Mouse (Mus musculus): ENCODE results near the gene Sbsn. TPM values are rescaled to one million over a fixed set of nuclear protein-coding genes. Genes with fewer than 3 reads are reported as not detected.
"Not testable (repeated sequence)": the region's sequence is repeated elsewhere in the genome, so short reads cannot be mapped to it uniquely, and the experiment has no call there.

The Sbsn gene
- polyA plus RNA-seq, 2 experiments, result 28.4 to 38.7 TPM

- H3K27me3 ChIP-seq (ENCODE audit: control insufficient read depth, insufficient read depth, low read length), result no peaks in the 10 kb centered on the region
- DNase-seq (ENCODE audit: low spot score) (no peak), ATAC-seq (ENCODE audit: low FRiP score, low read depth) (peak; percentile 46)
- H3K27ac ChIP-seq (replicated peaks; ENCODE audit: low read depth, low read length), result peak overlapping the region; percentile 84
- H3K9ac ChIP-seq (ENCODE audit: low read depth, low read length, severe bottlenecking), result peak overlapping the region; percentile 63
- WGBS, result 10% methylated on average over 20 of the region's 26 CpGs
- peak overlapping the region; percentile 53 for H3K4me2 ChIP-seq (replicated peaks; ENCODE audit: low read depth, low read length, severe bottlenecking)
- no peaks in the 10 kb centered on the region for H3K9me3 ChIP-seq (ENCODE audit: control insufficient read depth, low read length)
- TF ChIP-seq POLR2A (IDR thresholded peaks at IDR 0.05; ENCODE audit: borderline replicate concordance, extremely low read depth, insufficient read depth, insufficient read length), result no peak
- H3K4me3 ChIP-seq (replicated peaks; ENCODE audit: low read length), result peak overlapping the region; percentile 62
- H3K36me3 ChIP-seq (ENCODE audit: control insufficient read depth, insufficient read depth, low read length), result peaks cover 36% of the 10 kb centered on the region
- peaks cover 16% of the 10 kb centered on the region for H3K4me1 ChIP-seq (ENCODE audit: control insufficient read depth, insufficient read depth, low read length)
These were observed 22.4 kb upstream of the Sbsn start for GRCm38 (mm10) chr7:30728739-30729395.

DNA sequence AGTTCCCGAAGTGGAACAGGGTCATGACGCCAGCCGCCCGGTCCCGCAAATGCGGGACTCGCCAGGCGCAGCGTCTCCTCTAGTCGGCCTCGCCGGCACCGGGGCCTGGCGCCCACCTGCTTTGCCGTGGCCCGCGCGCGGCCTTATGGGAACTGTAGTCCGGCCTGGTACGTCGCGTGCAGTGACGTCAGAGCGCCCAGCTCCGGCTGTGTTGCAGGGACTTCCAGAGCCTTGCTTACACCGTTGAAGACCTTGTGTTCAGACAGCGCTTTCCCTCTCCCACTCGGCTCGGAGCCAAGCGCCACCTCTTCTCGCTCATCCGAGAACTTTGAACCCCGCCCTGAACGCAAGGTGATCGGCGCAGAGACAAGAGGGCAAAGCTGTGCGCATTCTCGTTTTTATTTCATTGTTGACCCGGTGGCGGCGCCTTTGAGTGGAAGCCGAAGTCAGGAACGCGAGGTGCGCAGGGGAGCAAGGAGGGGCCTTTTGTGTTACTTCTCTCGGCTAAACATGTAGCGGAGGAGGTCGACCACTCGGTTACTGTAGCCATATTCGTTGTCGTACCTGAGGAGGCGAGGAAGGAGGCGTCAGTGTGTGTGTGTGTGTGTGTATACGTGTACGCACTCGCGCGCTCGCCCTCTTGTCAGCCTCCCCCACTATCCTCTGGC is 21.7 kb upstream of the Sbsn start, which contains the start of gene Tmem147:
Tmem147 (minus strand) TSS at position 145 of the 668 bp plus-strand sequence.
- Histone ChIP-seq H3K4me1 (ENCODE audit: control insufficient read depth, insufficient read depth, low read length) (peaks cover 16% of the 10 kb centered on the region), H3K36me3 (ENCODE audit: control insufficient read depth, insufficient read depth, low read length) (peaks cover 36% of the 10 kb centered on the region), H3K27me3 (ENCODE audit: control insufficient read depth, insufficient read depth, low read length) (no peaks in the 10 kb centered on the region), H3K9me3 (ENCODE audit: control insufficient read depth, low read length) (no peaks in the 10 kb centered on the region), H3K9ac (ENCODE audit: low read depth, low read length, severe bottlenecking) (peak within 1 kb of the TSS; percentile 63), H3K4me2 (replicated peaks; ENCODE audit: low read depth, low read length, severe bottlenecking) (peak within 1 kb of the TSS; percentile 53), H3K4me3 (replicated peaks; ENCODE audit: low read length) (peak within 1 kb of the TSS; percentile 62), H3K27ac (replicated peaks; ENCODE audit: low read depth, low read length) (peak within 1 kb of the TSS; percentile 84)
- DNase-seq (ENCODE audit: low spot score) (peak; percentile 98), ATAC-seq (ENCODE audit: low FRiP score, low read depth) (peak; percentile 98)
- under 1% methylated on average over 60 of the region's 60 CpGs for WGBS
- peak; percentile 56; the same call in 1 of the 2 replicates for TF ChIP-seq POLR2A (IDR thresholded peaks at IDR 0.05; ENCODE audit: borderline replicate concordance, extremely low read depth, insufficient read depth, insufficient read length)

DNA sequence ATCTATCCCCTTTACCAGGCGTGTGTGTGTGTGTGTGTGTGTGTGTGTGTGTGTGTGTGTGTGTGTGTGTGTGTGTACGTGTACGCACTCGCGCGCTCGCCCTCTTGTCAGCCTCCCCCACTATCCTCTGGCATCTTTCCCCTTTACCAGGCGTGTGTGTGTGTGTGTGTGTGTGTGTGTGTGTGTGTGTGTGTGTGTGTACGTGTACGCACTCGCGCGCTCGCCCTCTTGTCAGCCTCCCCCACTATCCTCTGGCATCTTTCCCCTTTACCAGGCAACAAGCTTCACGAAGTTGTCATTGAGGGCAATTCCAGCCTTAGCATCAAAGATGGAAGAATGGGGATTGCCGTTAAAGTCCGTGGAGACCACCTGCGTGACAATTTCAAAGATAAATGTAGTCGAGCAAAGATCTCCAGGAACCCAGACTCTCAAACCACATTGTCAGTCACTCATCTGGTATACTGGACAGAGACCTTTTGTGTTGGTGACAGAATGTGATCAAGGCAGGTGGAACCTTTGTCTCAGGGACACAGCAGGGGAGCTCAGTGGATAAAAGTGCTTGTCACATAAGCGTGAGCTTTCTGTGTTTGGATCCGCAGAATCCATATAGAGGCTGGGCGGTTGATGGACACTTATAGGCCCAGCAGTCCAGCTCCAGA is 21.1 kb upstream of the Sbsn start:
- Histone ChIP-seq H3K4me3 (replicated peaks; ENCODE audit: low read length) (peak overlapping the region; percentile 62), H3K4me1 (ENCODE audit: control insufficient read depth, insufficient read depth, low read length) (peaks cover 16% of the 10 kb centered on the region), H3K36me3 (ENCODE audit: control insufficient read depth, insufficient read depth, low read length) (peaks cover 40% of the 10 kb centered on the region), H3K4me2 (replicated peaks; ENCODE audit: low read depth, low read length, severe bottlenecking) (peak overlapping the region; percentile 53), H3K27ac (replicated peaks; ENCODE audit: low read depth, low read length) (peak overlapping the region; percentile 84), H3K9ac (ENCODE audit: low read depth, low read length, severe bottlenecking) (peak overlapping the region; percentile 63)
- not testable (repeated sequence) for H3K27me3 ChIP-seq (ENCODE audit: control insufficient read depth, insufficient read depth, low read length); H3K9me3 ChIP-seq (ENCODE audit: control insufficient read depth, low read length); DNase-seq (ENCODE audit: low spot score); ATAC-seq (ENCODE audit: low FRiP score, low read depth)
- WGBS, result 38% methylated on average over 9 of the region's 22 CpGs

DNA sequence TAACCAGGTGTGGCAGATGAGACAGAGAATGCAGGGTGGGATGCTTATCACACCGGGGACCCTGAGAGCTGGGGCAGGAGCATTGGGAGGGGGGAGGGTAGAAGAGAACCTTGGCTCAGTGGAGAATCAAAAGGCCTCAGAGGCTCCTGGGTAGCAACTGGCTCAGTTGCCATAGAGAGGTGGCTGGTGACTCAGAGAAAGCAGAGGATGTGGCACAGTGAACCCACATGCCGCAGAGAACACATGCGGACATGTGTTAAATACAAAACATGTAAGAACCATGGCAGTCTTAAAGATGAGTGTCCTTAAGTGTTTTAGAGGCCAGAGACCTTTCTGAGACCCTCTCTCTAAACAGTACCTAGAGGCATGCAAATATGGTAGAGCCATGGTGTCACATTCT is 15.1 kb upstream of the Sbsn start:
- Histone ChIP-seq H3K9me3 (ENCODE audit: control insufficient read depth, low read length) (no peaks in the 10 kb centered on the region), H3K36me3 (ENCODE audit: control insufficient read depth, insufficient read depth, low read length) (peaks cover 30% of the 10 kb centered on the region), H3K4me2 (replicated peaks; ENCODE audit: low read depth, low read length, severe bottlenecking) (no peak overlapping the region), H3K9ac (ENCODE audit: low read depth, low read length, severe bottlenecking) (no peak overlapping the region), H3K27me3 (ENCODE audit: control insufficient read depth, insufficient read depth, low read length) (no peaks in the 10 kb centered on the region), H3K27ac (replicated peaks; ENCODE audit: low read depth, low read length) (no peak overlapping the region), H3K4me3 (replicated peaks; ENCODE audit: low read length) (no peak overlapping the region), H3K4me1 (ENCODE audit: control insufficient read depth, insufficient read depth, low read length) (no peaks in the 10 kb centered on the region)
- no peak for TF ChIP-seq POLR2A (IDR thresholded peaks at IDR 0.05; ENCODE audit: borderline replicate concordance, extremely low read depth, insufficient read depth, insufficient read length)
- 98% methylated on average over 3 of the region's 3 CpGs for WGBS
- no peak for DNase-seq (ENCODE audit: low spot score)
- ATAC-seq (ENCODE audit: low FRiP score, low read depth), result no peak

GRCm38 (mm10) chr7:30742570-30742969 is 8.7 kb upstream of the Sbsn start:
- H3K36me3 ChIP-seq (ENCODE audit: control insufficient read depth, insufficient read depth, low read length); H3K4me2 ChIP-seq (replicated peaks; ENCODE audit: low read depth, low read length, severe bottlenecking); H3K9ac ChIP-seq (ENCODE audit: low read depth, low read length, severe bottlenecking); H3K4me1 ChIP-seq (ENCODE audit: control insufficient read depth, insufficient read depth, low read length); H3K9me3 ChIP-seq (ENCODE audit: control insufficient read depth, low read length); H3K4me3 ChIP-seq (replicated peaks; ENCODE audit: low read length); H3K27me3 ChIP-seq (ENCODE audit: control insufficient read depth, insufficient read depth, low read length); H3K27ac ChIP-seq (replicated peaks; ENCODE audit: low read depth, low read length); DNase-seq (ENCODE audit: low spot score); ATAC-seq (ENCODE audit: low FRiP score, low read depth): not testable (repeated sequence)
- WGBS, result 100% methylated on average over 2 of the region's 2 CpGs

- not testable (repeated sequence) for H3K9me3 ChIP-seq (ENCODE audit: control insufficient read depth, low read length); H3K27ac ChIP-seq (replicated peaks; ENCODE audit: low read depth, low read length); DNase-seq (ENCODE audit: low spot score); H3K4me2 ChIP-seq (replicated peaks; ENCODE audit: low read depth, low read length, severe bottlenecking); H3K27me3 ChIP-seq (ENCODE audit: control insufficient read depth, insufficient read depth, low read length); ATAC-seq (ENCODE audit: low FRiP score, low read depth); H3K4me1 ChIP-seq (ENCODE audit: control insufficient read depth, insufficient read depth, low read length); H3K36me3 ChIP-seq (ENCODE audit: control insufficient read depth, insufficient read depth, low read length); H3K4me3 ChIP-seq (replicated peaks; ENCODE audit: low read length); H3K9ac ChIP-seq (ENCODE audit: low read depth, low read length, severe bottlenecking)
- WGBS, result no CpG with 5 or more reads among the region's 4 CpGs
These were observed 7.7 kb upstream of the Sbsn start, which contains the start of gene Gapdhs for GRCm38 (mm10) chr7:30743617-30744016. Gene Gapdhs (minus strand): TSS chr7:30743681.

Measured in limb, embryonic 14.5 days (tissue).